Mouse (Mus musculus): ENCODE data around the gene Wdsub1.

Gene Wdsub1

DNA sequence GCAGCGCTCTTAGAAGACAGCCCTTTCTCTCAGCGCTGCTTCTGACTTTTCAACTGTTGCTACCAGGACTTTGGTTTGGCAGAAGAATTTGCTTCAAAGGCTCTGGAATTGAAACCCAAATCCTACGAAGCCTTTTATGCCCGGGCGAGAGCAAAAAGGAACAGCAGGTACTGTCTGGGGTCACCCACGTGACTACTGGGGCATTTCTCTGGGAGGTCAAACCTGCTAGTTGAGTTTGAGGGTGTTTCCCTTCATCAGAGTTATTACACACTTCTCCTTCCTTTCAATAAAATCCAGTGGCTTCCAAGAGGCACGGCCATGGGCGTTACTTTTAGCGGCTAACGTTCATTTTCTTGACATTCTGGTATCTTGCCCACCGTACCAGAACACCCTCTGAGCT lies 40.4 kb downstream of the Wdsub1 start:
- DNase-seq (ENCODE audit: low spot score), result no peak

DNA sequence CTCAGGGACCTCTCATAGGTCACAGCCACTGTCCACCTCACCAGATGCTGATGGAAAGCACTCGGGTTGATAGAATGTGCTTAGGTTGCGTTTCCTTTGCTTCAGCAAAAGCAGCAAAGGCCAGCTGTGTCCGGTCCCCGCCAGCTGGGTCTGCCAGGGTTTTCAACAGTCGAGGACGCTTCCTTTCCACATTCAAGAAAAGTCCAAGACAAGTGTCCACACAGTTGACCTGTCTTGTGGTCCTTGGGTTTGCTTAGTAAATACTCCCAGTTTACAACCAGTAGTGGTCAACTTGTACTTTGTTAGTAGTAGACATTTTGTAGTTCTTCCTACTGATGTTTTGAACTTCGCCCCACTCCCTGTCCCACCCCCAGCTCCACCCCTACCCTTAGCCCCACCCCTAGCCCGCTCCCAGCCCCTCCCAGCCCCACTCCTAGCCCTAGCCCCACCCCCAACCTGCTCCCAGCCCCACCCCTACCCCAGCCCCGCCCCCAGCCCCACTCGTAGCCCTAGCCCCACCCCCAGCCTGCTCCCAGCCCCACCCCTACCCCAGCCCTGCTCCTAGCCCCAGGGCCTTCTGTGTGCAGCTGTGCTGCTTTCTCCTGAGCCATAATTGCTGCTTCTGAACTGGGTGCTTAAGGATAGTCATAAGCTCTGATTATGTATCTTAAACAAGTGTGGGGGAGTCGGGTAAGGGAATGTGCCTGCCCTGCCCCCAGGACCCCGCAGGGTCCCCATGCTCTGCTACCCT lies 41.0 kb downstream of the Wdsub1 start:
- DNase-seq (ENCODE audit: low spot score), result peak; percentile 85

DNA sequence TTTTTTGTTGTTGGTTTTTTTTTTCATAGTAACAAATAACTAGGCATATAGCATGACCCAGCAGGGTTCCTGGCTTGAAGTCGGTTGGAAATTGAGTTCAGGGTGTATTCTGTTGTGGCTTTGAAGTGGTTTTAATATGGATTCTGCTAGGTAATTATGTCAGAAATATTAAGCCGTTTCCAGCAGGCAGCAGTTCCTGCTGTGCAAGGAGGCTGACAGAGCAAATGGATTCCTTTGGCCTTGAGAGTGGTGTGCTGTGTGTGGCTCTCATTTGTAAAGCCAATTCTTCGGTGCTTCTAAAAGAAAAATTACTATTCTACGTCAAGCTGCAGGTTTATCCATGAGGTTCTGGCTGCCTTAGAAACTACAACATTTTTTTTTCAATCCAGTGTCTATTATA lies 42.2 kb downstream of the Wdsub1 start:
- no peak for DNase-seq (ENCODE audit: low spot score)

DNA sequence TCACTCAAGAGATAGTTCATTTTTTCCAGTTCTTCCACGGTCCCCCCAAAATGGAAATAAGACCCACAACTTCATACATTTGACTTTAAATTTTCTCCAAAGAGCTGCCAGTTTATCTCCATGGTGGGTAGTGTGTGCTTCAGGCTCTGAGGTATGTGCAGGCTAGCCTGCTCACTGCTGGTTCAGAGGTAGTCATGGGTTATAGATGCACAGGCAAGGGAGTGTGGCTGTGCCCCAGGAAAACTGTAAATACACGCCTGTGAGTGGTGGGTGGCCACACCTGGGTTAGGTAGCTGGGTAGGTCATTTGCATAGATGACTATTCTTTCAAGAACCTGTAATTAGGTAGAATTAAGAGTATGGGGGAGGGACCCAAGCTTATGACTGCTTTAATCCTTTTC lies 42.6 kb downstream of the Wdsub1 start:
- no peak for DNase-seq (ENCODE audit: low spot score)

DNA sequence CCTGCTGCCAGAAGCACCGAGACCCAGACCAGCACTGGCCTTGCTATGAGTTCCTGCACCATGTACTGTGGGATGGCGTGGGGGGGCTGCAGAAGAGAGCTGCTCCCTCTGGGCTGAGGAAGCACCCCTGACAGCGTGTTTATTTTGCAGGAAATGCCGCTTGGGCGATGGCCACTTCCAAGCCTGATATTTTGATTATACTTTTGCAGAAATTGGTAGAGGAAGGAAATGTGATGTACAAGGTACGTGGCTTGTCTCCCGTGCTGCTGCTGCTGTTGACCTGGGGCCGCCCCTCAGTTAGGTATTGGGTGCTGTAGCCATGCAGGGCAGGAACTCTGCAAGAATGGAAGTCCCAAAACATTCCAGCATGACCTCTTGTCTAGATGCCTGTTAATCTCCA lies 43.6 kb downstream of the Wdsub1 start:
- DNase-seq (ENCODE audit: low spot score), result no peak

DNA sequence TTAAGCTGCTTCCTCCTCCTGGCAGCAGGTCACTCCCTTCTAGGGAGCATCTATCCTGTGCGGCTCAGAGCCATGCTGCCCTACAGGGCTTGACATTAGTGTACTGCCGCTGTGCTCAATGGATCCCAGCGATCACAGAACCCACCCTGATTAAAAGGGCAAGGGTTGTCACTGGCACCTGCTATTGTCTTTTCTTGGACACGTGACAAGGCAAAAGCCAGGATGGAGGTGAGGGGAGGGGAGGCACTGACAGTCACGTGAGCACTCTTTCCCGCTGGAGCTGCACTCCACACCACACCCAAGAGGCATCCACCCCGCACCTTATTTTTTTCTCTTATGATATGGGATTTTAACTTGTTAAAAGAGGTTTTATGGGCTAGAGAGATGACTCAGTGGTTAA lies 50.6 kb downstream of the Wdsub1 start:
- DNase-seq (ENCODE audit: low spot score), result no peak

DNA sequence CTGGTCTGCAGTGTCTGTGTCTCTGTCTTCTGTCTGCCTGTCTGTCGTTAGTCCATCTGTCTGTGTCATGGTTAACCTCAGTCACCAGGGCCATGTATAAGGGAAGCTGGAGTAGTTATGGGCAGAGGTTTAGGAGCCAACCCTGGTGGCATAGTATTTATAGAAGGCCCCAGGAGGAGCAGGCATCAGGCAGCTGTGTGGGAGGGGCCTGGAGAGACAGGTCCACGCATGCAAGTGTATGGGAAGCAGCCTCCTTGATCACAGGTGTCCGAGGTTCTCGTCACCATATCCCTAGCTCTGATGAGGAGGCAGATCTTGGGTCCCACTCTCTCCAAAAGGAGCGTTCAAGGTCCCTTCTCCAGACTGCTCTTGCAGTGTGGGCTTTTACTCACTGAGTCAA lies 51.5 kb downstream of the Wdsub1 start:
- DNase-seq (ENCODE audit: low spot score), result no peak

DNA sequence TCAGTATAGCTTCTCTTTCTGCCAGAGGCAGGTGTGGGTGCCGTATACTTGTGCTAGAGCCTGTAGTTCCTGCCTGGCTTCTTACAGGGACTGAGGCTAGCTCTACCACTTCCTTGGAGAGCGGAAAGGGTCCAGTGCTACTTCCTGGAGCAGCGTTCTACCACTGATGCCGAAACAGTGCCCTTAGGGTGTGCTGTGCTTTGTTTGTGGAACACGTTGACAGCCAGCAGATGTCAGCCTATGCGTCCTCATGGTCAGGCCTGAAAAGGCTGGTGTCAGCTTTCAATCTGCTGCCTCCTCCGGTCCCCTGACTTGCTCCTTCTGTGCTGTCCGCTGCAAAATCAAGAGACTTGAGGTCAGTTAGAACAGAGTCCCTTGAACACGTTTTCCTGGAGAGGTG lies 52.2 kb downstream of the Wdsub1 start:
- DNase-seq (ENCODE audit: low spot score), result peak; percentile 29

DNA sequence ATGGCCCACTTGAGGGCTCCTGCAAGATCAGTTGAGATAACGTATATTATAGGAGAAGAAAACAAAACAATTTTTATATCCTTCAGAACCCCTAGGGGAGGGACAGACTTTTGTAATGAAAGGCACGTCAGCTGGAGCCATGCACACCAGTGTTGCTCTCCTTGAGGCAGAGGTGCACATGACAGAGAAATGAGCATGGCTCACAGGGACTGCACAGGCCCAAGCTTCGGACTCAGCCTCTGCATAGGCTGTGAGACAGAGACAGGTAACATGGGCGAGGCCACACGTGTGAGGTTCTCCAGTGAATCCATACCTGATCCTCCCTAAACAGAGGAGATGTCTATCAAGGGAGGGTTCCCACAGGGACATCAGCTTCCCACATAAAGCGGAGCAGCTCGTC lies 52.7 kb downstream of the Wdsub1 start:
- DNase-seq (ENCODE audit: low spot score), result no peak

DNA sequence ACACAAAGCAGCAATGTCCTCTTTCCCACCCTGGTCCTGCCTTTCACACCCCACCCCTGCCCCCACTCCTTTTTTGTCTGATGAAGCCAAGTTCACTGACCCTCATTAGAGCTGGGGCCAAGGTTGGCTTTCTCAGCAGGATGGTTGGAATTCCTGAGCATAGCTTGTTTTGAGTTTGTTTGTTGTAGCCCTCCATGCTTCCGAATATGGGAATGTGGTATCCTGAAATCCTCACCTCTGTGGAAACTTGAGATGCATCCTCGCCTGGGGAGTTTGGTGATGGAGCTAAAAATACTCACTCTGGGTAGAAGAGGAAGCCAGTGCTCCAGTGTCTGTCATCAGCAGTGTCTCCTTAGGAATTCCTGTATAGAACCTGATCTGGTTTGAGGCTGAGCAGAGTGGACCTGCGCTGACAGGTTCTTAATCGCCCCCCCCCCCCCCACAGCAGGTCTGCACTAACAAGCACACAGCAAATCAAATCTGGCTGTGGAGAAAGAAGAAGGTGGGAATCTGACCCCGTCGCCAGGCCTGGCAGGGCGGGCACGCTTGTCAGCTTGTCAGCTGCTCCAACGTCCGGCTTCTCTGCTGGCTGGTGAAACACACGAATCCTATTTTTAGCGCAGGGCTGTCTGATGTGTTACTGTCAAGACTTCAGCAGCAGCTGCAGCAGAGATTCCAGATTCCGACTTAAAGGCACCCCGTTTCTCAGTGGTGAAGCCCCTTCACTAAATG lies 53.4 kb downstream of the Wdsub1 start:
- DNase-seq (ENCODE audit: low spot score), result peak; percentile 76

DNA sequence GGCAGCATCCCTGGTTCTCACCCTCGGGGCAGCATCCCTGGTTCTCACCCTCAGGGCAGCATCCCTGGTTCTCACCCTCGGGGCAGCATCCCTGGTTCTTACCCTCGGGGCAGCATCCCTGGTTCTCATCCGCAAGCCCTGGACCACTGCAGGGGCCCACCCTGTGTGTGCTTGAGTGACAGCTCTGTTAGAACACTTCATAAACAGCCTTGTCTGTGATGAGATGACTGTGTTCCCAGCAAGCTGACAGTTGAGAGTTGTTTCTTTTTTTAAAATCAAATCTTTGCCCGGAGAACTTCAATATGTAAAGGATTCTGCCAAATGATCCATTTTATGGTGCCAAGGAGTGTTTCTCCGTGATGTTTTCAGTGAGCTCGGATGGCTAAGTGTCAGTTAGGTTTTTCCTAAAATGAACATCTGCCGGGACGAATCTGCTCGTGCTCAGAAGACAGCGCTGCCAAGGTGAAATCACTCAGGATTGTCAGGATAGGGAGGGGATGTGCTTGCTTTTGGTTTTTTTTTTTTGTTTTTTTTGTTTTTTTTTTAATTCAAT lies 54.2 kb downstream of the Wdsub1 start:
- DNase-seq (ENCODE audit: low spot score), result no peak

DNA sequence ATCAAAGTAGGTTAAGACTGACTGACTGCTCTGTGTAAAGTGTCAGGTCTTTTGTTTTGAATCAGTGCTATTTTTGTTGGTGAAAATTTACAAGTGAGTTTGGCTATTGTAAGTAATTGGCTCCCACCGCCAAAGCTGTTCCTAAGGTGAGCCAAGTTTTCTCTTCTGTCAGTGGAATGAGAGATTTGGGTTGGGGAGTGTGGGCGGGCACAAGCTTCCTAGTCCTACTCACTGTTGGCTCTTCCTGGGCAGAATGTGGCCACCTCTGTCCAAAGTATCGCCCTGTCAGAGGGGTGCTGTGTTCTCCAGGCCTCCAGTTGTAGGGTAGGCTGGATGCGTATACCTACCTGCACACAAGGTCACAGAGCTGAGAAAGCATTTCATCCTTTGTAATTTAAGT lies 57.0 kb downstream of the Wdsub1 start:
- no peak for DNase-seq (ENCODE audit: low spot score)

DNA sequence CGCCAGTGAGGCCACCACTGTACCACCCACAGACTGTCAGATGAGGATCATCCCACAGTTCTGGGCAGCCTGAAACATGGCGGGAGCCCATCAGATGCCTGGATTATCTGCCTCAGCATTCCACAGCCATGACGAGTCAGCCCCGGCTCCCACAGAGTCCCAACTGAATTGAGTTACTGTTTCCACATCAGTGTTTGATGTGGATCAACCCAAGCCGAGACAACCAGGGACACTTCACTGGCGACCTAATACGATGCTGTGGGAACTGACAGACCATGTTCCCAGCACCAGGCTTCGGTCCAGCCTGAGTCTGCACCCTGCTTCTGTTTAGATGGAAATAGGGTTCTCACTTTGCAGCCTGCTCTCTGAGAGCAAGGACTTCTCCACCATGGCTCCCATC lies 58.1 kb downstream of the Wdsub1 start:
- DNase-seq (ENCODE audit: low spot score), result no peak

DNA sequence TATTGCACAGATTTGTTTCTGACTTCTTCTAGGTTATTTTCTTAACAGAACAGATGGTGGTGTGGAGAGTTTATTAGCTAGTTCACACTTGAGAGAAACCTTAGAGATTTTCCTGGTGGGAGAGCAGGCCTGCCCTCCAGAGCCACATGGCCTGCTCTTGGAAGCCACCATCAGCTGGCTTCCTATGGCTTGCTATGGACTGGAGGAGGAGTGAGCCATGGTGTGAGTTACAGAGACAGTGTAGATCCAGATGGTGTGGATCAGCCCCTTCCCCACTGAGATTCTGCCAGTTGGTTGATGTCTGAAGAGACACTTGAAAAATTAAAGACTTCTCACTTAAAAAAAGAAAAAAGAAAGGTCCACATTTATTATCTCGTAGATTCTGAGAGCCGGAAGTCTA lies 61.3 kb downstream of the Wdsub1 start:
- DNase-seq (ENCODE audit: low spot score), result no peak

DNA sequence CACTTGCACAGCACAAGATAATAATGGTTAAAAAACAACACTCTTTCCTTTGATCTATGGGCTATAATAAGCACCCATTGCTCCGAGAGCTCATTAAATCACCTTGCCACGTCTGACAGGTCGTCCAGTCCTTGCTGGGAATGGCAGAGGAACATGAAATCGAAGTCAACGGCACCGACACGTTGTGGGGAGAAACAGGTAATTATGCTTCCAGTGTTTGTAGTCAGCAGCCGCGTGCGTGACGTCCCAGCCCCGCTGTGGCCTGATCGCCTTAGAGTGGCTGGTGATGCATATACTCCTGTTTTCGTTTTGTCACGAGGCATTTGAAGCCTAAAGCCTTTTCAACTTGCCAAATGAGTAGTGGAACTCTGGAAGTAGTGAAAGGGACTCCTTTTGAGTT lies 62.3 kb downstream of the Wdsub1 start:
- no peak for DNase-seq (ENCODE audit: low spot score)

DNA sequence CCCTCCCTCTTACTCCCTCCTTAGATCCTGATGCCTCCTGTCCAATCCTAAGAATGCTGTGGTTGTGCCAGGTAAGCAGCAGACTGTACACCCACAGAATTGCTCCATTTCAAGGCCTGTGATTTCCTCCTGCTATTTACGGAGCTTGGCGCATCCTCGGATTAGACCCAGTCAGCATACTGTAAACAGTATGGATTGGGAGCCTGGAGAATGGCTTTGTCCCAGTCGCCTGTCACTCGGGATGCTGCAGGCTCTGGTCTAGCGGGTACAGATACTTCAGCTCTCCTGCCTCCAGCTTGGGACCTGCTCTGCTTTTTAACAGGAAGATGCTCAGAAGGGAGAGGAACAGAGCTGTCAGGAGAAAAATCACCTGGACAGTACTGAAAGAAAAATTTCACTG lies 63.0 kb downstream of the Wdsub1 start:
- no peak for DNase-seq (ENCODE audit: low spot score)

DNA sequence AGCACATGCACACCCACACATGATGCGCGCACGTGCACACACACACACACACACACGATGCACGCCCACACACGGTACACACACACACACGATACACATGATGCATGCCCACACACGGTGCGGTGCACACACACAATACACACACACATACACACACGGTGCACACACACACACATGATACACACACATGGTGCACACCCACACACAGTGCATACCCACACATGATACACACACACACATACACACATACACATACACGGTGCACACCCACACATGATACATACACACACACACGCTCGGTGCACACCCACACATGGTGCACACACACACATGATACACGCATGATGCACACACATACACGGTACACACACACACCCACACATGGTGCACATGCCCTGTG lies 63.7 kb downstream of the Wdsub1 start:
- no peak for DNase-seq (ENCODE audit: low spot score)

DNA sequence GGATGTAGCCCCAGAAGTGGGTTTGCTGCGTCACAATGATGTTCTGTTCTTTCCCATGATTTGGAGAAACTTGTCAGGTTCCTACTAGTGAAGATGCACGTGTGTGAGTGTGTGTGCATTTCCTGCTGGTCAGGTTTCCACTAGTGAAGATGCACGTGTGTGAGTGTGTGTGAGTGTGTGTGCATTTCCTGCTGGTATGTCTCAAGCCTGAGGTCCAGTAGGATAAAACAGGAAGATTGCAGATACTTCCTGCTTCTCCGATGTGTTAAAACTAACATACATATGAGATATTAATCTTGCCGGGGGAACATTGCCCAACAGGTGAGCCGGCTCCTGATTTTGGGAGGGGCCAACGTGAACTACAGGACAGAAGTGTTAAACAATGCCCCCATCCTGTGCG lies 67.4 kb downstream of the Wdsub1 start:
- no peak for DNase-seq (ENCODE audit: low spot score)

DNA sequence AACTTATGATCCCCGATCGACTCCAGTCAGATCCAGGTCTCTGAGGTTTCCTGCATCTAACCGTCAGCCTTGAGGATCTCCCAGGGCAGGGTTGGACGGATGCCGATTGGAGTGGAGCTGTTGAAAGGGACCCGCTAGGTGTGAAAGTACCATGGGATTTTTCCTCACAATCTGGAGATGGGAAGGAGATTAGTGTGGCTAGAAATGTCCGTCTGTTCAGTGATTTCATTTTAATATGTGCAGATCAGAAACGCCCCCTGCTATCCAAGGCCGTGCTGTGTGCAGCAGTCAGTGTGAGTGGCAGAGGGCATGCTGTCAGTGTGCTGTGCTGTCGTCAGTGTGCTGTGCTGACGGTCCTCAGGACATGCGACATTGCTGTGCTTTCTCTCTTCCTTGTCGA lies 68.9 kb downstream of the Wdsub1 start:
- no peak for DNase-seq (ENCODE audit: low spot score)

DNA sequence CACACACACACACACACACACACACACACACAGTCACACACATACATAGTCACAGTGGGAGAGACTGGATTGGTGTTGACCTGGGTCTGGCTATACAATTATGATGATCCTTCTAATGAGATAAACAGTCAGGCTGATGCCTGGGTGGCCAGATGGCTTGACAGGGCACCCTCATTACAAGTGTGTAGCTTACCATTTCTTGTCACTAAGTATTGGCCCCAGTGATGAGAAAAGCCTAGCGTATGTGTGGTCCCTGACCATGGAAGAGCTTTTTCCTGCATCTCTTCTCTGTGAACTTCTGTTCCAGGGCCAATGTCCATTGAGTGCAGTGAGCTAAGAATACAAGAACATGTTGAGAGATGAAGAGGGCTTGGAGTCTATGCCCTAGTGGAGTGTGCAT lies 69.8 kb downstream of the Wdsub1 start:
- DNase-seq (ENCODE audit: low spot score), result no peak

DNA sequence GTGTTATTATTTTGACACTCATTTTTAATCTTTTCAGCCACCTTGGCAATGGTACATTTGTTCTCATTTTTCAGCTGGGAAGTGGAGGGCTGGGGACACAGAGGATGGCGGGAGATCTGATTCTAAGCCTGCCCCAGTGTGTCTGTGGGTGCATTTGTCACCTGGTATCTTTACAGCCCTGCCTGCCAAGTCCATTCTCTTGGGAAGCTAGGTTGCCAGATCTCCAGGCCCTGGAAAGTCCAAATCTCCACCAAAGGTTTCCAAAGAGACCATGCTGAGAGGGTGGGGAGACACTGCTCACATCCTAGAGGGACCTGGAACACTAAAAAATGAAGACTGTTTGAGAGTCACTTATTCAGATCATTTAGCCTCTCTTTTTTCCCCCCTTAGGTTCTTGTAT lies 71.1 kb downstream of the Wdsub1 start:
- no peak for DNase-seq (ENCODE audit: low spot score)

DNA sequence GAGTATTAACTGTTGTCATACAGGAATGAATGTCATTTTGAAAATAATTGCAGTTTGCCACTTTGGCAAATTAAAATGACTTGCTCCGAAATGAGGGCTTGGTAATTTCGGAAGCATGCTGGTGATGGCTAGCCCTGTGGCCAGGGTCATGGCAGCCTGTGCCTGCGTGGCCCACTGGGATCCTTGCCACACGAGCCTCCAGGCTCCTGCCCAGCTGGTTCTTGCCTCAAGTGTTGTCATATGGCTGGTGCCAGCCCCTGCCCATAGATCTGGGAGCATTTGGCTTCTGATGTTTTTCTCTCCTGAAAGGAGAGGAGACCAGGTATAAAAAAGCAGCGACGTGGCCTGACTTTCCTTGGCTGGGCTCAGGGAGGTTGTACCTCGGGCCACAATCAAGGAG lies 72.4 kb downstream of the Wdsub1 start:
- no peak for DNase-seq (ENCODE audit: low spot score)

DNA sequence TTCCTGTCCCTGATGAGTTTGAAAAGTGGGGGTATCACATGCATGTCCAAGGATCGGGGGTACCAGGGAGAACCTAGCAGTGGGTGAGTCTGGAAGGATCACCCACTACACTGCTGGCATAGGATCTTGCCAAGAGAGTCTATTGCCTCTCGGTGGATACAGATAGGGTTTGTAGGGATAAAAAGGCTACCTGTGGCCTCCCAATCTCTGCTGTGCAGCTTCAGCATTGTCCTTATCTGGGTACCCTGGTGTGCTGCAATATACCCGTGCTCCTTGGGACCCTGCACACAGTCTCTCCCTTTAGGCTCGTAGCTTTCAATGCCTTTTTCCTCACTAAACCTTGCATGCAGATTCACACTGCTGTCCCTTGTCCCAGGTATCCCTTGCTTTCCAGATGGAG lies 73.8 kb downstream of the Wdsub1 start:
- no peak for DNase-seq (ENCODE audit: low spot score)

DNA sequence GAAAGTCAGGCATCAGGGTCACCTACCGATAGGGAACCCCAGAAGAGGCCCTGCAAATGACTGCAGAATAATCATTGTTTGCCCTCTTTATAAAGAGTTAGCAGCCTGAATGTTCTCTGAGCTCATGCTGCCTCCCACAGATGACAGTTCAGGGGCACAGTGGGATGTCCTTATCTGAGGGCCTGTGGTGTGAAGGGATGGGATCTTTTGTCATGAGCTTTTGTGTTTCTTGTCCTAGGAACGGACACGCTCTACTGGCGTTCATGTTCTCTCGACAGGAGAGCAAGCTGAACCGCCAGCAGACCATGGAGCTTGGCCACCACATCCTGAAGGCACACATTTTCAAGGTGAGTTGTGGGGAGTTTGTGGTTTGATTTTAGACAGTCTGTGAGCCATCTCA lies 76.4 kb downstream of the Wdsub1 start:
- no peak for DNase-seq (ENCODE audit: low spot score)
